Mouse (Mus musculus): ENCODE results near the gene Tmprss9.

GRCm38 (mm10) chr10:80856908-80857307 lies 14.7 kb upstream of the Tmprss9 start:
- TF ChIP-seq CTCF (IDR thresholded peaks at IDR 0.05; ENCODE audit: control insufficient read depth, insufficient read depth, insufficient replicate concordance, low read depth, low read length) (no peak), POLR2A (IDR thresholded peaks at IDR 0.05; ENCODE audit: control insufficient read depth, low read depth, low read length) (no peak)

Data from testis, adult 2 months (tissue).